Mouse (Mus musculus): ENCODE results near the gene Snrnp40. TPM values are rescaled to one million over a fixed set of nuclear protein-coding genes. Genes with fewer than 3 reads are reported as not detected.
A peak's percentile ranks its signal among the peaks of the same experiment; 100 is the strongest.

The Snrnp40 gene
- polyA plus RNA-seq, 1 experiment from 2014 or later, result 68.2 TPM

GRCm38 (mm10) chr4:130321640-130322039, 38.3 kb upstream of the Snrnp40 start:
- Histone ChIP-seq H3K27ac (replicated peaks in 1 of 2; ENCODE audit: control insufficient read depth in 1 of 2, insufficient read depth in 1 of 2, low read depth in 2 of 2, low read length in 2 of 2) (peak overlapping the region in 1 of 2 experiments; percentile 51; a peak in 1 of 4 replicates), H3K27me3 (ENCODE audit: control insufficient read depth, insufficient read depth, low read length) (no peaks in the 10 kb centered on the region), H3K4me2 (ENCODE audit: low read length) (no peak overlapping the region), H3K4me3 (ENCODE audit: control insufficient read depth in 1 of 2, insufficient read depth in 1 of 2, low read depth in 1 of 2, low read length in 2 of 2) (no peak overlapping the region), H3K9ac (ENCODE audit: low read length) (no peak overlapping the region), H3K9me3 (ENCODE audit: control insufficient read depth, low read length) (no peaks in the 10 kb centered on the region), H3K4me1 (ENCODE audit: control insufficient read depth in 2 of 2, insufficient read depth in 2 of 2, low read length in 2 of 2) (peaks cover 26 to 32% of the 10 kb centered on the region in 2 experiments), H3K36me3 (ENCODE audit: control insufficient read depth, insufficient read depth, low read length) (peaks cover 56% of the 10 kb centered on the region)
- WGBS, result 84% methylated on average over 7 of the region's 7 CpGs
- no peak for ATAC-seq (ENCODE audit: insufficient number of reproducible peaks, insufficient read depth, low FRiP score, low read depth)

DNA sequence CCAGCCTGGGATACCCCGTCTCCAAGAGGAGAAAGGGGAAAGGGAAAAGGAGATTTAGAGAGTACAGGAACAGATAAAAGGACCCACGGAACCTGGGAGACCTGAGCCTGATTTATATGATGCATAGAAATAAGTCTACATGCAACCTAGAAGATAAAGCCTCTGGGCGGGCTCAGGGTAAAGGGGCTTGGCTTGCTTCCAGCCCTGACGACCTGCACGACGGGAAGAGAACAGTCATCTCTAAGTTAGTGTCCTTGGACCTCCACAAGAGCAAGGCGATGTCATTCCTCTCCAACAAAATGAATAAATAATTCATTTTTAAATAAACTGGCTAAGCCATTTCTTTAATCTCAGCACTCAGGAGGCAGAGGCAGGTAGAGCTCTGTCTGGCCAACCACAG, 37.4 kb upstream of the Snrnp40 start:
- Histone ChIP-seq H3K36me3 (ENCODE audit: control insufficient read depth, insufficient read depth, low read length) (peaks cover 63% of the 10 kb centered on the region), H3K27me3 (ENCODE audit: control insufficient read depth, insufficient read depth, low read length) (no peaks in the 10 kb centered on the region), H3K27ac (replicated peaks in 1 of 2; ENCODE audit: control insufficient read depth in 1 of 2, insufficient read depth in 1 of 2, low read depth in 2 of 2, low read length in 2 of 2) (peak overlapping the region; percentile 15 to 92; a peak in 2 of 4 replicates), H3K4me2 (ENCODE audit: low read length) (no peak overlapping the region), H3K4me3 (ENCODE audit: control insufficient read depth in 1 of 2, insufficient read depth in 1 of 2, low read depth in 1 of 2, low read length in 2 of 2) (no peak overlapping the region), H3K4me1 (ENCODE audit: control insufficient read depth in 2 of 2, insufficient read depth in 2 of 2, low read length in 2 of 2) (peaks cover 22 to 27% of the 10 kb centered on the region in 2 experiments), H3K9me3 (ENCODE audit: control insufficient read depth, low read length) (no peaks in the 10 kb centered on the region), H3K9ac (ENCODE audit: low read length) (no peak overlapping the region)
- no peak for ATAC-seq (ENCODE audit: insufficient number of reproducible peaks, insufficient read depth, low FRiP score, low read depth)
- WGBS, result 54% methylated on average over 7 of the region's 7 CpGs

DNA sequence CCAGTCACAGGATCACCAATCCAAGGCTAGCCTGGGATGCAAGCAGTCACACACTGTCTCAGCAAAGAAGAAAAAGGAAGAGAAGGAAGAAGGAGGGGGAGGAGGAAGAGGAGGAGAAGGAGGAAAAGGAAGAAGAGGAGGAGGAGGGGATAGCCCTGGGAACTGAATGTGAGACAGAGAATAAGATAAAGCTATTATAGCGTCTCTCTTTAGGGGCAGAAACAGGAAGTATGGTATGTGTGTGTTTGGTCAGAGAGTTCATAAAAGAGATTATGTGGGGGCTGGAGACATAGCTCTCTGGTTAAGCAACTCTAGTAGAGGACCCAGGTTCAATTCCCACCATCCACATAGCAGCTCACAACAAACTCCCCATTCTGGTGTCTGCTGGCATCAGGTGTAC, 36.8 kb upstream of the Snrnp40 start:
- H3K9ac ChIP-seq (ENCODE audit: low read length), result 0 out of 2 replicates have a peak overlapping the region, but pooled peaks have one; percentile 22
- WGBS, result 40% methylated on average over 1 of the region's 1 CpGs
- H3K4me2 ChIP-seq (ENCODE audit: low read length), result no peak overlapping the region
- H3K27me3 ChIP-seq (ENCODE audit: control insufficient read depth, insufficient read depth, low read length), result no peaks in the 10 kb centered on the region
- H3K4me3 ChIP-seq (ENCODE audit: control insufficient read depth in 1 of 2, insufficient read depth in 1 of 2, low read depth in 1 of 2, low read length in 2 of 2), result no peak overlapping the region
- no peaks in the 10 kb centered on the region for H3K9me3 ChIP-seq (ENCODE audit: control insufficient read depth, low read length)
- H3K4me1 ChIP-seq (ENCODE audit: control insufficient read depth in 2 of 2, insufficient read depth in 2 of 2, low read length in 2 of 2), result peaks cover 19 to 24% of the 10 kb centered on the region in 2 experiments
- peaks cover 60% of the 10 kb centered on the region for H3K36me3 ChIP-seq (ENCODE audit: control insufficient read depth, insufficient read depth, low read length)
- ATAC-seq (ENCODE audit: insufficient number of reproducible peaks, insufficient read depth, low FRiP score, low read depth), result no peak
- peak overlapping the region; percentile 92 to 94 for H3K27ac ChIP-seq (replicated peaks in 1 of 2; ENCODE audit: control insufficient read depth in 1 of 2, insufficient read depth in 1 of 2, low read depth in 2 of 2, low read length in 2 of 2)

- Histone ChIP-seq H3K4me3 (ENCODE audit: control insufficient read depth in 1 of 2, insufficient read depth in 1 of 2, low read depth in 1 of 2, low read length in 2 of 2) (no peak overlapping the region), H3K4me1 (ENCODE audit: control insufficient read depth in 2 of 2, insufficient read depth in 2 of 2, low read length in 2 of 2) (peaks cover 16 to 19% of the 10 kb centered on the region in 2 experiments), H3K4me2 (ENCODE audit: low read length) (peak overlapping the region; percentile 19; the same call in 1 of the 2 replicates), H3K27me3 (ENCODE audit: control insufficient read depth, insufficient read depth, low read length) (no peaks in the 10 kb centered on the region), H3K9me3 (ENCODE audit: control insufficient read depth, low read length) (no peaks in the 10 kb centered on the region), H3K9ac (ENCODE audit: low read length) (peak overlapping the region; percentile 44; the same call in 1 of the 2 replicates), H3K36me3 (ENCODE audit: control insufficient read depth, insufficient read depth, low read length) (peaks cover 64% of the 10 kb centered on the region), H3K27ac (replicated peaks in 1 of 2; ENCODE audit: control insufficient read depth in 1 of 2, insufficient read depth in 1 of 2, low read depth in 2 of 2, low read length in 2 of 2) (peak overlapping the region; percentile 92 to 94)
- peak; percentile 76 for ATAC-seq (ENCODE audit: insufficient number of reproducible peaks, insufficient read depth, low FRiP score, low read depth)
- 9% methylated on average over 5 of the region's 5 CpGs for WGBS
Measured at GRCm38 (mm10) chr4:130323607-130324006, 36.3 kb upstream of the Snrnp40 start.

DNA sequence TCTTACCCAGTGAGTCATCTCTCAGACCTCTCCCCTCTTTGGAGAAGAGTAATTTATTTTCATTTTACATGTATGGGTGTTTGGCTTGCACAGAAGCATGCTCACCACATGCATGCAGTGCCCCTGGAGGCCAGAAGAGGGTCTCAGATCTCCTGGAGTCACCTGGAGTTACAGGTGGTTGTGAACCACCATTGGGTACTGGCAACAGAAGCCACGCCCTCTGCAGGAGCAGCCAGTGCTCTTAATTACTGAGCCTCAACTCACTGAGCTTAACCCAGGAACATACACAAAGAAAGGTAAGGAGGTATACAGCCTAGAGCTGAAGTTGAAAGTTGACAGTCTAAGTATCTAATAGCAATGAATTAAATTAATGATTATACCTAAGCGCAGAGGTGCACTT, 34.5 kb upstream of the Snrnp40 start:
- Histone ChIP-seq H3K4me2 (ENCODE audit: low read length) (no peak overlapping the region), H3K9ac (ENCODE audit: low read length) (no peak overlapping the region), H3K27ac (replicated peaks in 1 of 2; ENCODE audit: control insufficient read depth in 1 of 2, insufficient read depth in 1 of 2, low read depth in 2 of 2, low read length in 2 of 2) (no peak overlapping the region), H3K36me3 (ENCODE audit: control insufficient read depth, insufficient read depth, low read length) (peaks cover 65% of the 10 kb centered on the region), H3K9me3 (ENCODE audit: control insufficient read depth, low read length) (no peaks in the 10 kb centered on the region), H3K27me3 (ENCODE audit: control insufficient read depth, insufficient read depth, low read length) (no peaks in the 10 kb centered on the region), H3K4me1 (ENCODE audit: control insufficient read depth in 2 of 2, insufficient read depth in 2 of 2, low read length in 2 of 2) (peaks cover 13 to 14% of the 10 kb centered on the region in 2 experiments), H3K4me3 (ENCODE audit: control insufficient read depth in 1 of 2, insufficient read depth in 1 of 2, low read depth in 1 of 2, low read length in 2 of 2) (no peak overlapping the region)
- no peak for ATAC-seq (ENCODE audit: insufficient number of reproducible peaks, insufficient read depth, low FRiP score, low read depth)
- 93% methylated on average over 2 of the region's 2 CpGs for WGBS

DNA sequence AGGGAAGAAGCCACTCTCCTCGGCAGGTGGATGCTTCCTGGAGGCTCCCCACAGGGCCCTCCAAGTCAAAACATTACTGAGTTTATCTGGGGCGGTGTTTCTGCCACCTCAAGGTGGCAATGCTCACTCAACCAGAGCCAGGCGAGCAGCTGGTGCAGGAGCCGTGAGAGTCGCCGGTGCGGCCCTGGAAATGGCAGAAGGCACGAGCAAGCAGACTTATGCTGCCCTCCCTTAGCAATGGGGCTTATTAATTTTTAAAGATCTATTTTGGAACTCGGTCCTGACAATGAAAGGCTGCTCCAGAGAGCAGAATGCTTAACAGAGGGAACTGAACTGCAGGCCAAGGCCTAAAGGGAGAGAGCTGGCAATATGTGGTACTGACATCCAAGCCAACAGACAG, 32.6 kb upstream of the Snrnp40 start:
- 86% methylated on average over 9 of the region's 9 CpGs for WGBS
- no peak overlapping the region for H3K27ac ChIP-seq (replicated peaks in 1 of 2; ENCODE audit: control insufficient read depth in 1 of 2, insufficient read depth in 1 of 2, low read depth in 2 of 2, low read length in 2 of 2)
- H3K4me2 ChIP-seq (ENCODE audit: low read length), result no peak overlapping the region
- H3K4me1 ChIP-seq (ENCODE audit: control insufficient read depth in 2 of 2, insufficient read depth in 2 of 2, low read length in 2 of 2), result peaks cover 13 to 14% of the 10 kb centered on the region in 2 experiments
- H3K36me3 ChIP-seq (ENCODE audit: control insufficient read depth, insufficient read depth, low read length), result peaks cover 64% of the 10 kb centered on the region
- H3K9ac ChIP-seq (ENCODE audit: low read length), result no peak overlapping the region
- no peak for ATAC-seq (ENCODE audit: insufficient number of reproducible peaks, insufficient read depth, low FRiP score, low read depth)
- H3K4me3 ChIP-seq (ENCODE audit: control insufficient read depth in 1 of 2, insufficient read depth in 1 of 2, low read depth in 1 of 2, low read length in 2 of 2), result no peak overlapping the region
- H3K27me3 ChIP-seq (ENCODE audit: control insufficient read depth, insufficient read depth, low read length), result no peaks in the 10 kb centered on the region
- H3K9me3 ChIP-seq (ENCODE audit: control insufficient read depth, low read length), result no peaks in the 10 kb centered on the region

DNA sequence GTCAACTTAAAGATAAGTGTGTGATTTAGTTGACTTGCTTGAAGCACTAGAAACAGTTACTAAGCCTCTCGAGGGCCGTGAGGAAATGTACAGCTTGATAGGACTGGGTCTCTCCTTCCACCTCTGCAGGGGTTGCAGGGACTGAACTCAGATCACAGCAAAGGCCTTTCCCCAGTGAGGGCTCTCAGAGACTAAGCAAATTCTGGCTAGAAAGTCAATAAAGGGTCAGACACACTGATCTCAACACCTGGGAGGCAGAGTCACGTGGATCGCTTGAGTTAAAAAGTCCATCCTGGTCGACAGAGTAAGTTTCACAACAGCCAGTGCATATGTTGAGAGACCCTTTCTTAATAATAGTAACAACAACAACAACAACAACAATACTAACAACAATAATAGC, 24.1 kb upstream of the Snrnp40 start:
- no peaks in the 10 kb centered on the region for H3K27me3 ChIP-seq (ENCODE audit: control insufficient read depth, insufficient read depth, low read length)
- 87% methylated on average over 5 of the region's 5 CpGs for WGBS
- H3K36me3 ChIP-seq (ENCODE audit: control insufficient read depth, insufficient read depth, low read length), result peaks cover 62% of the 10 kb centered on the region
- no peak overlapping the region for H3K9ac ChIP-seq (ENCODE audit: low read length)
- no peaks in the 10 kb centered on the region for H3K9me3 ChIP-seq (ENCODE audit: control insufficient read depth, low read length)
- no peak overlapping the region for H3K27ac ChIP-seq (replicated peaks in 1 of 2; ENCODE audit: control insufficient read depth in 1 of 2, insufficient read depth in 1 of 2, low read depth in 2 of 2, low read length in 2 of 2)
- H3K4me3 ChIP-seq (ENCODE audit: control insufficient read depth in 1 of 2, insufficient read depth in 1 of 2, low read depth in 1 of 2, low read length in 2 of 2), result no peak overlapping the region
- H3K4me2 ChIP-seq (ENCODE audit: low read length), result no peak overlapping the region
- no peaks in the 10 kb centered on the region for H3K4me1 ChIP-seq (ENCODE audit: control insufficient read depth in 2 of 2, insufficient read depth in 2 of 2, low read length in 2 of 2)
- ATAC-seq (ENCODE audit: insufficient number of reproducible peaks, insufficient read depth, low FRiP score, low read depth), result no peak

DNA sequence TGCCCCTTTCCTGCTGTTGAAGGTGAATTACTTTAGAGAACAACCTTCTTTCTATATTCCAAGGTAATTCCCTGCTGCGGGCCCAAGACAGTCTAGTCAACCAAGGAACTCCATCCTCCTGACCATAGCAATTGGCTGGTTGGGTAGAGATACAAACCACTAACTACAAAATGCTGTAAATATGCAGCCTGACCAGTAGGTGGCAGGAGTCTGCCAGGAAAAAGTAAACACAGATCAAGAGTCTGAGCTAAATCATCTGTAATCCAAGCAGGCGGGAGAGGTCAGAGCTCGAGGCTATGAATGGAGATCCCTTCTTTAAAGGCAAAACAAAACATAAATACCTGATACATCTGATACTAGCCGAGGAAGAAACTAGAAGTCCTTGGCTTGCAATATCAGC, 18.2 kb upstream of the Snrnp40 start:
- Histone ChIP-seq H3K27ac (replicated peaks in 1 of 2; ENCODE audit: control insufficient read depth in 1 of 2, insufficient read depth in 1 of 2, low read depth in 2 of 2, low read length in 2 of 2) (no peak overlapping the region), H3K4me2 (ENCODE audit: low read length) (no peak overlapping the region), H3K36me3 (ENCODE audit: control insufficient read depth, insufficient read depth, low read length) (peaks cover 33% of the 10 kb centered on the region), H3K9me3 (ENCODE audit: control insufficient read depth, low read length) (no peaks in the 10 kb centered on the region), H3K4me1 (ENCODE audit: control insufficient read depth in 2 of 2, insufficient read depth in 2 of 2, low read length in 2 of 2) (peaks cover 0 to 3% of the 10 kb centered on the region in 2 experiments; a peak in 1 of 4 replicates), H3K4me3 (ENCODE audit: control insufficient read depth in 1 of 2, insufficient read depth in 1 of 2, low read depth in 1 of 2, low read length in 2 of 2) (no peak overlapping the region), H3K27me3 (ENCODE audit: control insufficient read depth, insufficient read depth, low read length) (no peaks in the 10 kb centered on the region), H3K9ac (ENCODE audit: low read length) (no peak overlapping the region)
- WGBS, result 30% methylated on average over 4 of the region's 4 CpGs
- no peak for ATAC-seq (ENCODE audit: insufficient number of reproducible peaks, insufficient read depth, low FRiP score, low read depth)
